Mouse (Mus musculus) lung, adult 2 months (tissue): Measurements from ENCODE around the gene Hist1h3b. TPM values are rescaled to one million over a fixed set of nuclear protein-coding genes. Genes with fewer than 3 reads are reported as not detected.
A peak's percentile ranks its signal among the peaks of the same experiment; 100 is the strongest.

Source experiments
- DNase-seq: peaks from one replicate; pipeline ENCODE4 v3.0.0; 2022
- H3K4me1 ChIP-seq: fragments of 200-500 bp; 2 replicates; pipeline ENCODE4 v1.6.1; 2011; ENCODE audit warnings: low read length; ENCODE audit not compliant: control insufficient read depth, insufficient read depth
- H3K4me3 ChIP-seq: fragments of 200-500 bp; replicated peaks from 2 replicates; pipeline ENCODE3; 2011; ENCODE audit warnings: low read depth, mild to moderate bottlenecking, control low read depth, low read length; ENCODE audit errors: extremely low read depth
- CTCF ChIP-seq: fragments of 200-500 bp; IDR thresholded peaks from 2 replicates; pipeline ENCODE4 v1.5.1; 2011; ENCODE audit warnings: mild to moderate bottlenecking, low read length, control low read depth; ENCODE audit not compliant: insufficient read depth
- POLR2A ChIP-seq: fragments of 200-500 bp; IDR thresholded peaks from 2 replicates; pipeline ENCODE4 v1.6.1; 2011; ENCODE audit warnings: low read depth, mild to moderate bottlenecking, control low read depth, low read length, borderline replicate concordance; ENCODE audit errors: extremely low read depth
- WGBS: fragments of 180-500 bp; shearing (Covaris S2); methylation state at CpG from one replicate; pipeline ENCODE4 v1.1.7; 2018; 5-methylcytosine and 5-hydroxymethylcytosine counted together
- polyA plus RNA-seq: library from polyadenylated mRNA; depleted of rRNA; stranded (reverse); fragments of >200 nt; gene quantifications from 2 replicates; pipeline ENCODE4 v1.2.3, GENCODE M21; 2012; rRNA removed

Hist1h3b gene
- polyA plus RNA-seq, 1 experiment, result 3.8 TPM

- H3K4me1 ChIP-seq, result no peaks in the 10 kb centered on the region
- TF ChIP-seq POLR2A (no peak), CTCF (no peak)
- no peak for DNase-seq
- H3K4me3 ChIP-seq, result no peak overlapping the region
- WGBS, result 28% methylated on average over 21 of the region's 21 CpGs
Observed at GRCm38 (mm10) chr13:23772561-23773313, 20.7 kb downstream of the Hist1h3b start.

- no peaks in the 10 kb centered on the region for H3K4me1 ChIP-seq
- DNase-seq, result no peak
- no peak overlapping the region for H3K4me3 ChIP-seq
- no peak for TF ChIP-seq CTCF
- 89% methylated on average over 7 of the region's 7 CpGs for WGBS
Observed at GRCm38 (mm10) chr13:23778339-23778738, 26.3 kb downstream of the Hist1h3b start.

- no peak for DNase-seq
- TF ChIP-seq POLR2A (no peak), CTCF (no peak)
- Histone ChIP-seq H3K4me1 (no peaks in the 10 kb centered on the region), H3K4me3 (no peak overlapping the region)
- WGBS, result 72% methylated on average over 4 of the region's 4 CpGs
Observed at GRCm38 (mm10) chr13:23779025-23779424, 27.0 kb downstream of the Hist1h3b start.

GRCm38 (mm10) chr13:23792520-23792919, 40.5 kb downstream of the Hist1h3b start:
- no peak for DNase-seq
- peak; percentile 37; the same call in 1 of the 2 replicates for TF ChIP-seq CTCF
- no peak for TF ChIP-seq POLR2A
- Histone ChIP-seq H3K4me3 (no peak overlapping the region), H3K4me1 (no peaks in the 10 kb centered on the region)
- WGBS, result 28% methylated on average over 2 of the region's 2 CpGs

- no peaks in the 10 kb centered on the region for H3K4me1 ChIP-seq
- no peak for DNase-seq
Observed at GRCm38 (mm10) chr13:23799405-23799804, 47.3 kb downstream of the Hist1h3b start.

More at GRCm38 (mm10) chr13:23799405-23799804, 47.3 kb downstream of the Hist1h3b start:
- no peak overlapping the region for H3K4me3 ChIP-seq
- 54% methylated on average over 5 of the region's 5 CpGs for WGBS
- TF ChIP-seq POLR2A, result no peak
- no peak for TF ChIP-seq CTCF

Other genes starting within 250 kb of the Hist1h3b start
- 27.1 and 28.0 TPM in 2 replicates for gene Hist1h4h, start 221.2 kb upstream of the Hist1h3b start, polyA plus RNA-seq
- 28.7 and 47.1 TPM in 2 replicates for gene Hist1h2af, start 218.4 kb upstream of the Hist1h3b start, polyA plus RNA-seq
- gene Hist1h3g, start 216.8 kb upstream of the Hist1h3b start, polyA plus RNA-seq, result 2.1 and 2.3 TPM in 2 replicates
- 0.66 and 0.87 TPM in 2 replicates for gene Hist1h2bh, start 208.9 kb upstream of the Hist1h3b start, polyA plus RNA-seq
- gene Hist1h3f, start 208.2 kb upstream of the Hist1h3b start, polyA plus RNA-seq, result 1.3 and 1.7 TPM in 2 replicates
- 1.4 and 1.8 TPM in 2 replicates for gene Hist1h4f, start 200.6 kb upstream of the Hist1h3b start, polyA plus RNA-seq
- 0.10 and 0.12 TPM in 2 replicates for gene Hist1h1d, start 199.0 kb upstream of the Hist1h3b start, polyA plus RNA-seq
- 8.4 and 9.2 TPM in 2 replicates for gene Hist1h3e, start 189.9 kb upstream of the Hist1h3b start, polyA plus RNA-seq
- 1.8 and 2.3 TPM in 2 replicates for gene Hist1h2ae, start 181.0 kb upstream of the Hist1h3b start, polyA plus RNA-seq
- gene Hist1h2bg, start 180.9 kb upstream of the Hist1h3b start, polyA plus RNA-seq, result 9.8 and 22.7 TPM in 2 replicates
- 2.7 and 3.4 TPM in 2 replicates for gene Hist1h2bf, start 178.1 kb upstream of the Hist1h3b start, polyA plus RNA-seq
- 1.2 and 2.0 TPM in 2 replicates for gene Hist1h2ad, start 177.9 kb upstream of the Hist1h3b start, polyA plus RNA-seq
- gene Hist1h3d, start 176.5 kb upstream of the Hist1h3b start, polyA plus RNA-seq, result 2.6 and 4.5 TPM in 2 replicates
- 9.0 and 9.5 TPM in 2 replicates for gene Hist1h4d, start 170.7 kb upstream of the Hist1h3b start, polyA plus RNA-seq
- gene Hist1h2be, start 131.1 kb upstream of the Hist1h3b start, polyA plus RNA-seq, result 2.7 and 3.0 TPM in 2 replicates
- gene Hist1h1e, start 129.7 kb upstream of the Hist1h3b start, polyA plus RNA-seq, result 2.0 and 2.4 TPM in 2 replicates
- 0.45 and 0.61 TPM in 2 replicates for gene Hist1h2ac, start 68.3 kb upstream of the Hist1h3b start, polyA plus RNA-seq
- 142 and 182 TPM in 2 replicates for gene Hist1h2bc, start 68.1 kb upstream of the Hist1h3b start, polyA plus RNA-seq
- not detected in 2 replicates for gene Hist1h1t, start 56.5 kb upstream of the Hist1h3b start, polyA plus RNA-seq
- gene Hist1h4c, start 53.8 kb upstream of the Hist1h3b start, polyA plus RNA-seq, result 6.3 and 6.8 TPM in 2 replicates
- 21.3 and 24.2 TPM in 2 replicates for gene Hfe, start 41.4 kb upstream of the Hist1h3b start, polyA plus RNA-seq
- 38.1 and 46.7 TPM in 2 replicates for gene Hist1h1c, start 13.5 kb upstream of the Hist1h3b start, polyA plus RNA-seq
- 1.2 and 2.9 TPM in 2 replicates for gene Hist1h3c, start 6.7 kb upstream of the Hist1h3b start, polyA plus RNA-seq
- gene Hist1h2bb, start 5.5 kb upstream of the Hist1h3b start, polyA plus RNA-seq, result 2.5 and 2.6 TPM in 2 replicates
- gene Hist1h2ab, start 1.1 kb upstream of the Hist1h3b start, polyA plus RNA-seq, result 2.0 and 3.9 TPM in 2 replicates
- gene Hist1h4b, start 4.7 kb downstream of the Hist1h3b start, polyA plus RNA-seq, result 2.5 and 2.8 TPM in 2 replicates
- gene Hist1h4a, start 9.0 kb downstream of the Hist1h3b start, polyA plus RNA-seq, result 2.4 and 2.9 TPM in 2 replicates
- gene Hist1h3a, start 10.1 kb downstream of the Hist1h3b start, polyA plus RNA-seq, result 3.1 and 4.3 TPM in 2 replicates
- not detected in 2 replicates for gene Hist1h1a, start 11.4 kb downstream of the Hist1h3b start, polyA plus RNA-seq
- gene Trim38, start 17.6 kb downstream of the Hist1h3b start, polyA plus RNA-seq, result 0.07 TPM in 1 of 2 replicates, not detected in the other
- gene Slc17a2, start 54.7 kb downstream of the Hist1h3b start, polyA plus RNA-seq, result 0.32 and 0.52 TPM in 2 replicates
- 0.02 TPM in 1 of 2 replicates, not detected in the other for gene Slc17a3, start 87.2 kb downstream of the Hist1h3b start, polyA plus RNA-seq
- gene Slc17a1, start 115.5 kb downstream of the Hist1h3b start, polyA plus RNA-seq, result not detected in 2 replicates
- gene Slc17a4, start 162.7 kb downstream of the Hist1h3b start, polyA plus RNA-seq, result 0.07 TPM in 1 of 2 replicates, not detected in the other
- not detected in 2 replicates for gene Hist1h2ba, start 181.9 kb downstream of the Hist1h3b start, polyA plus RNA-seq
- not detected in 2 replicates for gene Hist1h2aa, start 182.2 kb downstream of the Hist1h3b start, polyA plus RNA-seq
- gene Scgn, start 238.9 kb downstream of the Hist1h3b start, polyA plus RNA-seq, result not detected in 2 replicates